ENCODE assay signal across 19 mouse cellular contexts in genomic region chr16:20436281-20436680, GRCm38 (mm10).
"Had no signal": no experiment of that assay in that cellular context is flagged by ENCODE, and none has a peak within 500 bp of the region (broad histone marks: within the 10 kb centered on the region; RNA-seq: fewer than 3 reads in every experiment).

No protein-coding gene starts in this region.

- ATAC-seq: forebrain, embryonic 13.5 days; forebrain, embryonic 14.5 days; forebrain, embryonic 15.5 days; forebrain, embryonic 16.5 days; forebrain, postnatal 0 days had no signal

- DNase-seq: cerebellum, adult 8-10 months; cerebellum, adult 9-10 months; cerebellum, adult 9-11 months; cerebellum, postnatal 10 days; cerebellum, postnatal 14 days; cerebellum, postnatal 25 days; embryo, embryonic 11 days; forebrain, postnatal 0 days; gastrocnemius, adult 2 months; gastrocnemius, postnatal 10 days; gastrocnemius, postnatal 14 days; gastrocnemius, postnatal 25 days; gastrocnemius, postnatal 36 days; heart, adult 18-20 months; heart, adult 2 months had no signal
